ENCODE assay signal across 9 mouse cellular contexts in the genomic region with DNA sequence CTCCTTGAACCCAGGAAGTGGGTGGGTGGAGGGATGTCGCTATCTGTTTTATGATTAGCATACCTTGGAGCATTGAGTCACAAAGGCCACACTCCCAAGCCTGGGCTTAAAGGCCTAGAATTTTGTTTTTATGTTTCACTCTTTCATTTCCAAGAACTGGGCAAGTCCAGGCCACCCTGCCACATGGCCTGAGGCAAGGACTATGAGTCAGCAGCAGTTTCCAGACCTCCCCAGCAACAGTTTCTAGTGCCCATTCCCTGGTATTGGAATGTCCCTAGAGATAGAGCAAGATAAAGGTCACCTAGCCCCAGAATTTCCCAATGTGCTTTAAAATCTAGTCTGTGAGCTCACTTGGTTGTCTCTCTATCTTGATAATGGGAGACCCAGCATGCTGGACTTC.
"Had no signal": no experiment of that assay in that cellular context is flagged by ENCODE, and none has a peak within 500 bp of the region (broad histone marks: within the 10 kb centered on the region; RNA-seq: fewer than 3 reads in every experiment).

No protein-coding gene starts in this region.

- H3K27me3 ChIP-seq: liver, embryonic 12.5 days; lung, embryonic 15.5 days; midbrain, embryonic 13.5 days; stomach, embryonic 15.5 days had no signal

- DNase-seq: kidney, postnatal 25 days; right cerebral cortex, postnatal 14 days; thymus, adult 2 months; thymus, postnatal 25 days had no signal

- H3K4me3 ChIP-seq: limb, embryonic 10.5 days; liver, embryonic 12.5 days; lung, embryonic 15.5 days; midbrain, embryonic 13.5 days; stomach, embryonic 15.5 days had no signal

- H3K4me1 ChIP-seq: liver, embryonic 12.5 days; lung, embryonic 15.5 days; stomach, embryonic 15.5 days had no signal

- H3K36me3 ChIP-seq: limb, embryonic 10.5 days; liver, embryonic 12.5 days; lung, embryonic 15.5 days; midbrain, embryonic 13.5 days; stomach, embryonic 15.5 days had no signal

- H3K9me3 ChIP-seq: limb, embryonic 10.5 days; liver, embryonic 12.5 days; lung, embryonic 15.5 days; midbrain, embryonic 13.5 days; stomach, embryonic 15.5 days had no signal

- H3K27ac ChIP-seq: limb, embryonic 10.5 days; liver, embryonic 12.5 days; lung, embryonic 15.5 days; midbrain, embryonic 13.5 days; stomach, embryonic 15.5 days had no signal

- H3K9ac ChIP-seq: liver, embryonic 12.5 days; lung, embryonic 15.5 days; midbrain, embryonic 13.5 days; stomach, embryonic 15.5 days had no signal

- ATAC-seq: liver, embryonic 12.5 days; midbrain, embryonic 13.5 days had no signal

- H3K4me2 ChIP-seq: liver, embryonic 12.5 days; lung, embryonic 15.5 days; midbrain, embryonic 13.5 days; stomach, embryonic 15.5 days had no signal
